Mouse (Mus musculus) G1E (cell line): ENCODE data around the gene Ces3a.

Experiments
- CTCF ChIP-seq: IDR thresholded peaks from 2 replicates; pipeline ENCODE4 v1.5.1; 2012; ENCODE audit warnings: low read depth, low read length, inconsistent platforms, mixed read lengths
- GATA1 ChIP-seq: IDR thresholded peaks from 2 replicates; pipeline ENCODE4 v1.6.1; 2012; ENCODE audit warnings: borderline replicate concordance, low read length, inconsistent platforms, mixed read lengths
- GATA2 ChIP-seq: IDR thresholded peaks from 2 replicates; pipeline ENCODE4 v1.6.1; 2012; ENCODE audit warnings: low read depth, low read length, inconsistent platforms, borderline replicate concordance
- TAL1 ChIP-seq: conservative IDR thresholded peaks from 2 replicates; pipeline ENCODE4 v1.6.1; 2012; ENCODE audit warnings: low read depth, low read length, inconsistent platforms, mixed read lengths

DNA sequence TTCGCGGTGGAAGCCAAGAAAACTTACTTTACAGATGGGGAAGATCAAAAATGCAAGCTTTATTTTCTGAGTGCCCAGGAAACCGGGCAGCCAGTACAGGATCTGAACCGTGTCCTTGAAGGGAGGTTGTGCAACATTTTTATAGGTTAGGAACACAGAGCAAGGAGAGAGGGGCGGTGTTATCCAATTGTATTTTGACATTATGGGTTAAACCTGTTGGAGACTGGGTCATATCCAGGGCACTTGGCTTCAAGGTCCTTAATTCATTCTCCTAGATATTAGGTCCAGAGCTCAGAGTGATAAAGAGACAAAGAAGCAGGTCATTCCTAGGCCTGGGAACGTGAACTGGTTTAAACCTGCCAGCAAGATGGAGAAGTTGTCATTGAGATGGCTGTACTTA is 49.2 kb upstream of the Ces3a start:
- TF ChIP-seq GATA1 (no peak), CTCF (no peak), TAL1 (no peak), GATA2 (no peak)
